Mouse (Mus musculus): ENCODE measurements at regions not wholly inside any gene's neighbourhood (a gene's known extent, or its start where the extent isn't known, plus 50 kb on each side); places are given as distances from the start of the nearest gene placed in this dataset.

DNA sequence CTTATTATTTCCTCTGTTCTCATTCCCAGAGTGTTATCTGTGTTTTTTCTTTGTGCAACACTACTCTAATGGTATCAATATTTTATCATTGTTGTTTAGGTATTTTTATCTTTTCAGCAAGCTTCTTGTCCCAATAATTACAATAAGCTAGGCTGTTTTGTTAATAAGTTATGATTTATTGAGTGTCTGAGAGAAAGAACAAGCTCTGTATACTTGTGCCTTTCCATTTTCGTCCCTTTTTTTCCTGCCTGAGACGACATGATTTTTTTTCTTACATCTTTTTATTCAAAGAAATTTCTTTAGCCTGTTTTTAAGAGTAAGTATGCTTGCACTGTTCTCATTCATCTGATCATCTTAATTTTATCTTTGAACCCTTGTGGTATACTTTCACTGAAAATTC lies 904.1 kb downstream of the A830018L16Rik start:
- no peak for DNase-seq (ENCODE audit: low spot score)

DNA sequence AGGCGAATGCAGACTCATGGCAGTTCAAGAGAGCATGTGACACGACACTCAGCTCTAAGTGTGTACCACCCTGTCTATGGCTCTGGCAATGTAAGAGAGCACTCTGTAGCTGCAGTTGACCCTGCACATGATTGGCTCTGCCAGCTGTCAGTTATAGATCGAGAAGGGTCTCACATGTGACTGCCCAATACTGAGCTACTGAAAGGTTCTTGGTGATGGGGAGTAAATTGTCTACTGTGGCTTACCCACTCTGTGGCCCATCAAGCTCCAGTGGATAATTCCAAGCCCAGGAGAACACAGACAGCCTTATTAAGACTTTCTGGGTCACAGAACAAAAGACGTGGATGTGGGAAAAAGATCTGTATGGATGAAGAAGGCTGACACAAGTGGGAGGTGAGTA lies 920.3 kb downstream of the A830018L16Rik start:
- DNase-seq (ENCODE audit: low spot score), result no peak

DNA sequence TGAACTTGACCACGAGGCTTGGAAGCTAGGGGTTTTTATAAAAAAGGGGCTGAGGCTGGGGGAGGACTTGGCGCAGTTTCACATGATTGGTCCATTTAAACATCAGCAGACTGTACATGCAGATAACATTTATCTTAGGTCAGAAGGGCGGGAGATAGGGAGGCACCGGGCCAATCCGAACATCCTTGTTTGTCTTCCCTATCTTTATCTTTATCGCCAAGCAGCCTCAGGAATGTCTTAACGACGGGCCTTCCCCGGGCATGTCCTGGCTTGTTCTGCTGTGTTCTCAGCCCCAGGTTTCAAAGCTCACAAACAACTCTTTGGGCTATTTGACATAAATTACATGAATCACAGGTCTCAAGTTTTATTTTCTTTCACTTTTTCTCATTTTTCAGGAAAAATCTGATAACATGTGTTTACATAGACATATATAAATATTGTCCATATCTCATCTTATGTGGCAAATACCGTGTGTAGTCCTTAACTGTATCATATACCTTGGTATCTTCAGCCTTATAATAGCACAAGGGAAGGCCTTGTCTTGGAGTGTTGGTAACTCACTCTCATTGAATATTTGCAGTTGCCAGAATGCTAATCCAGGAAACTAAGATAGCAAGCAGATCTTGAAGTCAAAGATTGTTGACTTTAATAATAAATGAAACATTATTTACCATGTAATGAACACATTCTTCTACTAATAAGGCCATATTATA lies 931.0 kb downstream of the A830018L16Rik start:
- peak; percentile 1 for DNase-seq (ENCODE audit: low spot score)

DNA sequence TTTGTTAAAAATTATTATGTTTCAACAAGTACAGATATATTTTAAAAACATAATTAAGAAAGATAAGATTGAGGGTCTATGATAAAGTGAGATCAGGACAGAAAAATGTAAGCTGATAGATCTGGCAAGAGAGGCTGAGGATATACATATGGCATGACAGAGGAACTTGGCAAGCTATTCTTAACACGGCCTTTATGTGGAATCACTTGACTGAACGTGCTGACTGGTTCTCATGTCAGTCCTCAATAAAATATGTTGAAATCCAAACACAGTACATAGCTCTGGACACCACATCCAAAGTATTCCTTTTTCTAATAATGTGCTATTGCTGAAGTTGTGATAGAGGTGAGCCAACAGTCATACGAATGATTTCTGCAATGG lies 931.5 kb downstream of the A830018L16Rik start:
- no peak for DNase-seq (ENCODE audit: low spot score)

DNA sequence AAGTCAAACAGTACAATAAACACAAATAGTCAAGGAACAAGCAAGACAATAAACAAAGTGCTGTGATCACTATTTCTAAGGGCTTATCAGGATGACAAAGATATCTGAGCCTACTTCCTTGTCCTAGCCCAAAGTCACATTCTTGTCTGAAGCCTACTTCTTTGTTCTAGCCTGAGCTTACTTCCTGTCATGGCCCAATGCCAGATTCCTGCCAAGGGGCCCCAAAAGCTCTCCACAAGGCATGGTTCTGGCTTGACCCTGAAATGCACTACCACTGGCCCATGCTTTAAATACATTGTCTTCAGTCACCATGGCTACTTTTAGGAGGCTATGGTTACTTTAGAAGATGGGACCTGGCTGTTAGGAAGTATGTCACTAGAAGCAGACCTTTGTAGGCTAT lies 940.6 kb downstream of the A830018L16Rik start:
- no peak for DNase-seq (ENCODE audit: low spot score)

DNA sequence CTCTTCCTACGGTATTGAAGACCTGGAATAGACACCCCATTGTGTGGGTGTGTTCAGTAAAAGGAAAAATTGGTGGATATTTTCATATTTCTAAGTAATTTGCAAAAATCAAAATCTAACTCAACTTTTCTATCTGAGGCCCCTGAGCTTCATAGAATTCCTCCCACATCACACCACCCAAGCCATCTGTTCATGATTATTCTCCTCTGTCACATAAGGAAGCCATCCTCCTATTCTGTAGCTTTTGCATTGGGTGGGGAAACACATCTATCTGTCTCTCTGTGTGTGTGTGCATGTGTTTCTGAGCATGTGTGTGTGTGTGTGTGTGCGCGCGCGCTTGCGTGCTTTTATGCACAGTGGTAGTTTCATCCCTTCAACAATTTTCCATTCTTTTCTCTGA lies 954.0 kb downstream of the A830018L16Rik start:
- no peak for DNase-seq (ENCODE audit: low spot score)

DNA sequence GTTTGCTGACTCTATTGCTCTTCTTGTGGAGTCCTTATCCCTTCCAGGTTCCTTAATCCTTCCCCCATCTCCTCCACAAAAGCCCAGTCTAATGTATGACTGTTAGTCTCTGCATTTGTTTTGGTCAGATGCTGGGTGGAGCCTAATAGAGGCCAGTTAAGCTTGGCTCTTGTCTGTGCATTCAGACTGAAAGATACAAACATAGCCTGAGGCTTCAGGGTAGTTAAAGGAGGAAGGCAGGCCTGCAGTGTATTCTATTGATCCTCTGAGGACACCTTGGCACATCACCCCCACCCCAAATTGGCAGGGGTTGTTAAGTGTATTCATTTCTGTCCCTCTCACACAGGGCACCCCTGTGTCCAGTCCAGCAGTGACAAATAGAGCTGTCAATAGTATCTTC lies 959.1 kb downstream of the A830018L16Rik start:
- DNase-seq (ENCODE audit: low spot score), result no peak

DNA sequence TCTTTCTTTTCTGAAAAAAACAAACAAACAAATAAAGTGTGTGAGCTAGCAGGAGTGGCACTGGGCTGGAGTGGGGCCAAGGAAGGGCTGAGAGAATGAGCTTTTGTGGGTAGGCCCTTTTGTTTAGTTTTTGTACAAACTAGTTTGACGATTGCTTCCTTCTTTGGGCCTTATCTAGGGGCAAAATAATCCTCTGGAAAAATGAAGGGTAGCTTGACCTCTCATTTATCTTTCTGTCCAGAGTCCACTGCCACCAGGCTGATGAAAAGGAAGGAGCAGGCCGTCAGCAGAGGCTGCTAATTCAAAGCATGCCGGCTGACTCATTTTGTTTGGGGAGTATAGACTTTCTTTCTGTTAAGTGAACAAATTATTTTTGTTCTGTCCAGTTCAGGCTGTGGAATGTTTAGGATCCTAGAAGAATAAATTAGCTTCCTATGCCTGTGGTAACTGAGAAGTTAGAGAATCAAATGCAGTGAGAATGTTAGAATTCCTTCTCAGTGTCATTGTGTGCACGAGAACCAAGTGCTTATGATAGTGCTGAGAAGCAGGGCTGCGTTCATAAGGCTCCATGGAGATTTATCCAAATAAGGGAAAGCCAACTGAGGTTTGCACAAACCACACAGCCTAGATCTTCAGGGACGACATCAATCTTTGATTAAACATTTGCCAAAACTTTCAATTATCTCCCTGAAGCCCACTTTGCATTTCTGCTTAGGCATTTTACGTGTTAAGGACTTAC lies 984.4 kb downstream of the A830018L16Rik start:
- DNase-seq (ENCODE audit: low spot score), result peak; percentile 58

DNA sequence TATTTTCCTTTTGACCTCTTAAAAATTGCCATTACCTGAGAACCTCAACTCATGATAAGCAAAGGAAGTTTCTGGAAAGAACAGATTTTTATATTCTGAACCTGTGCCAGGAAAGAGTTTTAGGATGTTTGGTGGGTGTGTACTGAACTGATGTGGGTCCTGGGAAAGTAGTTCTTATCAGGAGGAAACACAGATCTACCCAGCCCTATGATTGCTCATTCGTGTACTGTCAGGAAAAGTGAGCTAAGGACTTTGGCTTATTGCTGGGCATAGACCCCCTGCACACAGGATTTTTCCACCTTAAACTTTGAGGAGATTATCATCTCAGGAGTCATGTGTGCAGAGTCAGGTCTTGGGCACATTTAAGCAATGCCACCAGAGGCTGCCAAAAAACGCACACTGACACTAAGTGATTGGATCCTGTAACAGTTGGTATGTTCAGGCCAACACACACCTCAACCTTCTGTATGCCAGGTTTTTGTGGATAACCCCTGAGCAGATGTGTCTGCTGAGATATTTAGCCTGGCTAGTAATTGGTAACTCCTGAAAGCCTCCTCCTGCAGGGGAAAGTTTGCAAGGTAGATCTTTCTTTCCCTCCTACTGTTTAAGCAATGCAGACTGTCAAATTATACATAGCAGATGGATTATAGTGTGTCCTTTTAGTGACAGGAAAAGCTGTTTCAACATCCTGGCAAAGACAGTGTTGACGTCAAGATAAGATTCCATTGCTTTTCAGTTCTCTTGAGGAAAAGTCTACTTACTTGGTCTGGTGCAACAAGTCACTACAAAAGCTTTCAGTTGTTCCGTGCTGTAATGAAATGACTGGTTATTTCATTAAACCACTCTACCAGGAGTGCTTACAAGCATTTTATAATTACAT lies 991.7 kb downstream of the A830018L16Rik start:
- no peak for DNase-seq (ENCODE audit: low spot score)

DNA sequence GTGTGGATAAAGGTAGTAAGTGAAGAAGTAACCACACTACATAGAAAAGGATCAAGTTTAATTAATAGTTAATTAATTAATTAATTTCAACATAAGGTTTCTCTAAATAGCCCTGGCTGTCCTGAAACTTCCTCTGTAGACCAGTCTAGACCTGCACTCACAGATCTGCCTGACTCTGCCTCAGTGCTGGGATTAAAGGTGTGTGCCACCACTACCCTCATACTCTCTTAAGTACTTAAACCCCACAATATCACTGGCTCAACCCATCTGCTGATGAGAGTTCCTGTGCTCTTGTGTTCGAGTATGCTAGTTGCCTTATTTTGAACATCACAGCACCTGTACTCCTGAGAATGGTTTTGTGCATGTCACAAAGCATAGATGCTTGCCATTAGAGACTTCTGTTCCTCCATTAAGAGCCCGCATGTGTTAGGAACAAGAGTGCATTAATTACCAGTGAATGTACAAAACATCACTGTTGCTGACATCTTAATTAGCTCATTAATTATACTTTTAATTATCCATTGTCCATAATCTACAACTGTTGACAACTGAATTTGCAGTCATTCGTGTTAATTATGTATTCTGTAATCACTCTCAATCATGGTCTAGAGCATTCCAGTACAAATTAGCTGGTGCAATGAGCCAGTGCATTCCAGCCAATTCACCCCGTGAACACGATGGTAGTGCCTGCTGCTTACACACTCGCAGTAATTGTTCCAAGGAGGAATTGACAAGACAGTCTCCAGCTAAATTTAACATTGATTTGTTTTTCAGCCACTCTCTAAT lies 996.0 kb downstream of the A830018L16Rik start:
- no peak for DNase-seq (ENCODE audit: low spot score)

DNA sequence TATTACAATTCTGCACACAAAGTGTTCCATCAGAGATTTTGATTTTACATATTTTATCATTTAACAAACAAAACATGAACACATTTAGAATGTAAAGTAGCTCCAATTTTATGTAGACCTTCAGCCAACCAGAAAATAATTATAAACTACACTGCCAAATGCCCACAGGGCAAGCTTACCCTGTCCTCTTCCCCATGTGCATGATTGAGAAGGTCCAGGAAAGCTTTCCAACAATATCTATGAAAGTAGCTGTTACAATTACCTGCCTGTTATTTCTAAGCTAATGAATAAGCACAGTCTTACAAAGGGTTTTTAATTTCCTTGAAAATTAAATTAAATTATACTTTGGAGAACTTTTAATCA lies 996.6 kb downstream of the A830018L16Rik start:
- no peak for DNase-seq (ENCODE audit: low spot score)

DNA sequence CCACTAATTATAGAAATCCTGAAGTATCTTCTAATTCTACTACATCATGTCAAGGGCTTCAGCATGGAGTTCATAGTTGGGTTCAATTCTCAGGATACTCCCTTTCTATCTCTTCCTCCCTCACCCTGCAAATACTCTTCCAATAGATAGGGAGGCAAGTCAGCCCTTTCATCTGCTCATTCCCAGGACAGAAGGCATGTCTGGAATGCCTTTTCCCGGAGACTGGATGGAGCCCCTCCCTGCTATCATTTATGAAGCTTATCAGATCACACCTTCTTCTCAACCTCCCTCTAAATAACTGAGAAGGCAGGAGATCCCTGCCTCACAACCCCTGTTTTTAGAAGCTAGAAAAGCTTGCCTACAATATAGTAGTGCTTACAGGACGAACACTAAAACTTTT lies 1010.6 kb downstream of the A830018L16Rik start:
- DNase-seq (ENCODE audit: low spot score), result no peak

DNA sequence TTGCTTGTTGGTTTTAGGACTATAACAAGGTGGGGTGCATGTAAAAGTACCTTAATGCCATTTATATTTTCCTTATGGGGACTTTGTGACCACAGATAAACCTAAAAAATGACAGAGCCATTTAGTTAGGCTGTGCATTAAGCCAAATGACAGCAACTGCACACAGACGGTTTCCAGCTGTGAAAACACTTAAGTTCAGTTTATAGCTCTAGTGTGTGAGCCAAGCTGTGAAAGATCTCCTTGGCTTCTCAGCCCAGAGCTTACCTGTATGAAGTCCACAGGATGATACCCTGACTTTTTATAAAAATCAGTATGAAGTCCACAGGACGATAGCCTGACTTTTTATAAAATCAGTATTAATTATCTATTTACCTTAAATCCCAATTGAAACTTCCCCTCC lies 1024.0 kb downstream of the A830018L16Rik start:
- DNase-seq (ENCODE audit: low spot score), result no peak

DNA sequence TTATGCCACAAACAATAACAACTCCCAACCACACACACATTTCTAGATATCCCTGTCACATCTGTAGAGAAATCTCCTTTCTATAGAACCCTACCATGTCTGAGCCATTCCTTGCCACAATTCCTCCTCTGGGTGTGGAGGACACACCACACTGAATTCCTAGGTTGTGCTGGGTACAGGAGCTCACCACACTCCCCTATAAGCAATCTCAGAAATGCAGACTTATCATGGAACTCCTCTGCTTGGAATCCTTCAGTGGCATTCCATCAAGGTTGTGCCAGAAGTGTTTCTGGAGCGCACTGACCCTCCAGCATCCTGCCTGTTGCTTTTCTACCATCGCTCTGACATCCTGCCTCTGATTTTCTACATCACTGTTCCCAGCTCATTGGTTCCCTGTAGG lies 1052.3 kb downstream of the A830018L16Rik start:
- DNase-seq (ENCODE audit: low spot score), result no peak

DNA sequence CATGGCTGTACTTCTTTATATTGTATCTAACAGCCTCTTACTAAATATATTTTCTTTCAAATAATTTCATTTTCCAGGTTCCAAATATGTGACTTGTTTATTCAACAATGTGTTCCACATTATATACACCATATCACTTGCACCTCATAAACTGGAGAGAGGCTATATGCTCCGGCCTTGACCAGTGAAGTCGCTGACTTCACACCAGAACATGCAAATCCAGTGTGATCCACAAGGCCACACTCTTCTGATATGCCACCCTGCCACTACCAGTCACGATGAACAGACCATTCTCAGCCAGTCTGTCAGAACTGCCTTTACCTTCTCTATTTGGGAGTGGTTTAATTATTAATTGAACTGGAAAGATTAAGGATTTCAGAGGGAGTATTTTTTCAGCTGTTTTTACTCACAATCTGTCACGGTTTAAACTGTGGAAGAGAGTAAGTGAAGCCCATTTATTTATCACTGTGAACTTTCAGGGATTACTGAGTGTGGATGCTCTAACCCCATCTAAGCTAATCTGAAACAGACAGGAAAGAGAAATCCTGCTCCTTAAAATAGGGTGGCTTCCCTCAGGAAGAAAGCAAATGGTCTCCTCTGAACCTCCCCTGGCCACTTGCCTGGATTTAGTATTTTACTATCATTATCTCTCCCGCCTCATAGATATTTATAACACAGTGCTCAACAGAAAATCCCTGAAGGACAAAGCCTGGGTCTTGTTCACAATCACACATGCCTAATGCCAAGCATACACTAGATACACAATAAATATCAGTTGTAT lies 1065.3 kb downstream of the A830018L16Rik start:
- DNase-seq (ENCODE audit: low spot score), result no peak

DNA sequence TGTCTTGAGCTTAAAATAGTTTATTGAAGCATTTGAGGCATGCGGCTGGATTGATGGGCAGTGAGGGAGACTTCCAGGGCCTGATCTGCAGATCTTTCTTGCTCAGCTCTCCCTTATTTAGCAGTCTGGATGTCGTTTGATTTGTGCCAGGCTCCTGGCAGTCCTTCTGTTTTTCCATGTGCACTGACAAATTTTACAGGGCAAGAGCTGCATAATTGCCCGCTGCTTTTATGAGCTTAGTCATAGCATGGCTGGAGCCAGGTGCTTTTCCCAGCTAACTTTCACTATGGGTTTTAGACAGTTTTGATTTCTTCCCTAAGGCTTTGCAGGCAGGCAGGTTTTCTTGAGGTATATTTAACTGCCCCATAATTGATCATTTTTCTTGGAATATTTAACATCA lies 1086.5 kb downstream of the A830018L16Rik start:
- DNase-seq (ENCODE audit: low spot score), result no peak

DNA sequence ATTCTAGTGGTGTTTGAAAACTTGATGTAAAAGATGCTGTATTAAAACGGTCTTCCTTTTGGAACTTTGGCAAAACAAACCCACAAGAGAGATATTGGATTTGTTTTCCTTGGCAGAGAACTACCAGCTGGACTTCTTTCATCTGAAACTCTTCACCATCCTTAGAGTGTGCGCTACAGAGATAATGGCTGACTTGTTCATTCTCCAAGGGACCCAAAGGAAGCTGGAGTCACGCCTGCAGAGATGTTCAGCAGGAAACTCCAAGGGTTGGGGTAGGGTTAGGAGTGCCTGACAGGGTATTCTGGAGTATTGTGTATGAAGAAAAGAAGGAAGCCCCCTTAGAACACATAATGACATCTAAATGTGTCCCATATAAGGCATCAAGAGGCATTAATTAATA lies 1094.1 kb downstream of the A830018L16Rik start:
- no peak for DNase-seq (ENCODE audit: low spot score)

DNA sequence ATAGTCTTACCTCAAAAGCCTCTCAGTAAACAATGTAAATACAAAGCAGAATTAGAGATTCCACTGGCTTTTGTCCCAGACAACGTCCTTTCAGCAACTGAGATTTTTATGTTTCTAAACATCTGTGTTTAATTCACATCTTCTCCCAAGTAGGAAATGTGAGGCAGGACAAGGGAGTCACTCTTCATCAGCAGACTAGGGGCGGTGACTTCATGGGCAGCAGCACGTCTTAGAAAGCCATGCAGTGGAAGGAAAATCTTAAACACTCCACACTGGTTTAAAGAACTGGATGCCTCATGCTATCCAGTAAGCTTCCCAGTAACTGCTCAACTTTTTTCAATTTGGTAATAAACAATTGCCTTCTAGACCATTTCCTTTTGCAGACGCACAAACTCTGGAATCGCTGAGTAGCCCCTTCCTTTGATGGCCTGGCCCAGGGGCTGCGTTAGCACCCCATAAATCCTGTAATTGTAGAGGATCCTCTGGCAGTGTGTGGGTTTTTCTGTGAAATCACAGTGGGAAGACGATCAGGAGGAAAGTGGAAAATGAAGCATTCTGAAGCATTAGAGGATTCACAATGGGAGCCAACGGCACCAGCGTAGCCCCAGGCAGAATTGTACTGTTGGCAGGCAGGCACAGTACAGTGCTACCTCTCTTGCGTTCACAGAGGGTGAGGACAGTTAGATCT lies 1096.4 kb downstream of the A830018L16Rik start:
- DNase-seq (ENCODE audit: low spot score), result no peak

DNA sequence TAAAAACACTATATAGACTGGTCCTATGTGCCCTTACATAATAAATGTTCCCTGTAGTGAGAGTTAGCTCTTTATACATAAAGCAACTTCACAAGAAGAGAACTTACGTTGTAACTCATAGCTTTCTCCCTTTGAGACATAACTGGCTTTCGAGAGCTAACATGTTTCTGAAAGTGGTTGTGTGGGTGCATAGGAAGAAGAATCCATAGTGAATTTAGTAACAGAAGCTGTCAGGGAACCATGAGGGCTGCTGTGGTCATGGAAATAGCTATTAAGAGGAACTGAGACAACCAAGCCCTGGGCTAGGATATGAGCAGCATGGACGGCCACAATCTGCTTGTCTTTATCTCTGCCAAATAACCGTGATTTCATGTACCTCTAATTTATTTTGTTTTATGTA lies 1105.7 kb downstream of the A830018L16Rik start:
- DNase-seq (ENCODE audit: low spot score), result no peak

DNA sequence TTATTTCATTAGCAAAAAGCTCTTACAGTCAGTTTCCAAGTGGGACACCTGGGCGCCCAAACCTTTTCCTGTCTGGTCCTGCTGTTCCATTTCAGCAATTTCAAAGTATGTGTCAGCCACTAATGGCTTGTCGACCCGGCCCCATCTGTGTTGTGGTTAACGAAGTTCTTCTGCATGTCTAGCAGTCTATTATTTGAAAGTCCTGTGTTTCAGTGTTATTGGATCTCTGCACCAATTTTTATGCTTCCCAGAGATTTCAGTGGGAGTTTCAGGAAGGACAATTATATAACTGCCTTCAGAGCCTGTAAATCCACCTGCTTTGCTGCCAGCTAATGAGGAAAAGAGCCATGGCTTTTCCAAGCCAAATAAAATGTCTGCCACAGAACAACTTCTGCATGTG lies 1142.0 kb downstream of the A830018L16Rik start:
- no peak for DNase-seq (ENCODE audit: low spot score)
